Mouse (Mus musculus) central nervous system, embryonic 11.5 days (tissue): ENCODE data around the gene Cutc. TPM values are rescaled to one million over a fixed set of nuclear protein-coding genes. Genes with fewer than 3 reads are reported as not detected.

Experiments
- polyA plus RNA-seq: library from polyadenylated mRNA; depleted of rRNA; stranded (reverse); fragments of >200 nt; gene quantifications from 2 replicates; pipeline ENCODE4 v1.2.3, GENCODE M21; 2012; rRNA removed

Gene Cutc
- polyA plus RNA-seq: 8.4 and 8.8 TPM in 2 replicates

GRCm38 (mm10) chr19:43752489-43753225 lies at the start of gene Cutc, which contains the start of gene Cox15:
Gene Cutc (plus strand): TSS chr19:43752996.
Gene Cox15 (minus strand): TSS chr19:43753000.

GRCm38 (mm10) chr19:43781980-43782379 lies 29.2 kb downstream of the Cutc start, which contains the start of gene Abcc2:
Gene Abcc2 (plus strand): TSS chr19:43782192.

Other genes with a start within 250 kb of the Cutc start
- 36.1 and 42.2 TPM in 2 replicates for gene Got1, start 228.4 kb upstream of the Cutc start, polyA plus RNA-seq
- 1.3 and 1.4 TPM in 2 replicates for gene Nkx2-3, start 140.7 kb upstream of the Cutc start, polyA plus RNA-seq
- gene Slc25a28, start 78.1 kb upstream of the Cutc start, polyA plus RNA-seq: 61.4 and 73.0 TPM in 2 replicates
- gene Entpd7, start 63.3 kb upstream of the Cutc start, polyA plus RNA-seq: 7.8 and 9.4 TPM in 2 replicates
- 16.1 and 16.3 TPM in 2 replicates for gene Cox15, start within 50 bp of the Cutc start, polyA plus RNA-seq
- gene Abcc2, start 29.2 kb downstream of the Cutc start, polyA plus RNA-seq: 0.42 and 0.68 TPM in 2 replicates
- gene Dnmbp, start 187.2 kb downstream of the Cutc start, polyA plus RNA-seq: 18.2 and 24.8 TPM in 2 replicates
- 1.8 and 2.4 TPM in 2 replicates for gene Cpn1, start 233.6 kb downstream of the Cutc start, polyA plus RNA-seq